Mouse (Mus musculus): ENCODE data around the gene Msmb.
"Not testable (repeated sequence)": the region's sequence is repeated elsewhere in the genome, so short reads cannot be mapped to it uniquely, and the experiment has no call there.

Msmb gene

GRCm38 (mm10) chr14:32146578-32146977 is 4.8 kb downstream of the Msmb start:
- no peak for DNase-seq (ENCODE audit: low spot score)

- DNase-seq (ENCODE audit: low spot score) = no peak
Observed at GRCm38 (mm10) chr14:32150872-32151271, 9.0 kb downstream of the Msmb start.

GRCm38 (mm10) chr14:32152243-32152965 is 10.6 kb downstream of the Msmb start:
- DNase-seq (ENCODE audit: low spot score) = no peak

GRCm38 (mm10) chr14:32153156-32153555 is 11.3 kb downstream of the Msmb start:
- no peak for DNase-seq (ENCODE audit: low spot score)

- no peak for DNase-seq (ENCODE audit: low spot score)
Observed at GRCm38 (mm10) chr14:32154758-32155157, 12.9 kb downstream of the Msmb start.

- DNase-seq (ENCODE audit: low spot score) = no peak
Observed at GRCm38 (mm10) chr14:32159150-32159670, 17.4 kb downstream of the Msmb start.

- DNase-seq (ENCODE audit: low spot score) = peak; percentile 100
Observed at GRCm38 (mm10) chr14:32159690-32160246, 17.9 kb downstream of the Msmb start, which contains the start of gene Ncoa4. Gene Ncoa4, plus strand, starts transcription at chr14:32159865.

GRCm38 (mm10) chr14:32160563-32160962 is 18.7 kb downstream of the Msmb start:
- no peak for DNase-seq (ENCODE audit: low spot score)

- no peak for DNase-seq (ENCODE audit: low spot score)
Observed at GRCm38 (mm10) chr14:32161090-32161885, 19.5 kb downstream of the Msmb start.

GRCm38 (mm10) chr14:32162231-32162630 is 20.4 kb downstream of the Msmb start:
- no peak for DNase-seq (ENCODE audit: low spot score)

GRCm38 (mm10) chr14:32163203-32163888 is 21.5 kb downstream of the Msmb start:
- DNase-seq (ENCODE audit: low spot score) = no peak

- DNase-seq (ENCODE audit: low spot score) = no peak
Observed at GRCm38 (mm10) chr14:32164173-32165051, 22.6 kb downstream of the Msmb start.

- peak; percentile 70 for DNase-seq (ENCODE audit: low spot score)
Observed at GRCm38 (mm10) chr14:32165278-32166061, 23.6 kb downstream of the Msmb start.

GRCm38 (mm10) chr14:32166062-32166441 is 24.2 kb downstream of the Msmb start:
- DNase-seq (ENCODE audit: low spot score) = no peak

GRCm38 (mm10) chr14:32166840-32167239 is 25.0 kb downstream of the Msmb start:
- no peak for DNase-seq (ENCODE audit: low spot score)

- no peak for DNase-seq (ENCODE audit: low spot score)
Observed at GRCm38 (mm10) chr14:32167326-32167725, 25.5 kb downstream of the Msmb start.

GRCm38 (mm10) chr14:32168653-32169231 is 26.9 kb downstream of the Msmb start:
- DNase-seq (ENCODE audit: low spot score) = no peak

- DNase-seq (ENCODE audit: low spot score) = no peak
Observed at GRCm38 (mm10) chr14:32170137-32170536, 28.3 kb downstream of the Msmb start.

- no peak for DNase-seq (ENCODE audit: low spot score)
Observed at GRCm38 (mm10) chr14:32175310-32175709, 33.5 kb downstream of the Msmb start.

GRCm38 (mm10) chr14:32176590-32176989 is 34.8 kb downstream of the Msmb start:
- not testable (repeated sequence) for DNase-seq (ENCODE audit: low spot score)
